Mouse (Mus musculus) myocyte (in vitro differentiated cells): ENCODE results near the gene Upk1b. TPM values are rescaled to one million over a fixed set of nuclear protein-coding genes. Genes with fewer than 3 reads are reported as not detected.

Experiments used
- H3K27me3 ChIP-seq: one replicate; pipeline ENCODE4 v1.6.1; 2011; ENCODE audit not compliant: control insufficient read depth, insufficient read depth, insufficient read length
- H3K36me3 ChIP-seq: one replicate; pipeline ENCODE4 v1.6.1; 2011; ENCODE audit not compliant: control insufficient read depth, insufficient read depth
- H3K4me2 ChIP-seq: one replicate; pipeline ENCODE4 v1.6.1; 2011; ENCODE audit warnings: low read depth, control low read depth
- H3K4me3 ChIP-seq: one replicate; pipeline ENCODE4 v1.5.1; 2011; ENCODE audit warnings: mild to moderate bottlenecking, control low read depth, moderate library complexity
- H3K79me2 ChIP-seq: one replicate; pipeline ENCODE4 v1.6.1; 2011; ENCODE audit not compliant: control insufficient read depth, insufficient read depth
- H3ac ChIP-seq: one replicate; pipeline ENCODE4 v1.6.1; 2011; ENCODE audit not compliant: control insufficient read depth, insufficient read length
- CEBPB ChIP-seq: IDR thresholded peaks from 2 replicates; pipeline ENCODE4 v1.6.1; 2011; ENCODE audit warnings: mild to moderate bottlenecking, moderate library complexity; ENCODE audit not compliant: poor library complexity, insufficient read depth, severe bottlenecking
- E2F4 ChIP-seq: IDR thresholded peaks from one replicate; pipeline ENCODE4 v1.6.1; 2011; ENCODE audit warnings: mild to moderate bottlenecking, control low read depth, moderate library complexity; ENCODE audit not compliant: insufficient read depth
- MAX ChIP-seq: IDR thresholded peaks from one replicate; pipeline ENCODE4 v1.6.1; 2011; ENCODE audit warnings: low read depth, mild to moderate bottlenecking, control low read depth
- MYOD1 ChIP-seq, 3 experiments: IDR thresholded peaks; one replicate each; pipeline ENCODE4 v1.6.1; 2011; ENCODE audit warnings: control low read depth in 2 of 3, low read depth in 2 of 3, mild to moderate bottlenecking in 2 of 3, moderate library complexity in 1 of 3; ENCODE audit not compliant: insufficient read length in 2 of 3, control insufficient read depth in 1 of 3
- MYOG ChIP-seq, 3 experiments: IDR thresholded peaks; one replicate each; pipeline ENCODE4 v1.6.1; 2011; ENCODE audit warnings: control low read depth in 2 of 3, low read depth in 2 of 3, mild to moderate bottlenecking in 2 of 3; ENCODE audit not compliant: insufficient read length in 2 of 3, control insufficient read depth in 1 of 3, insufficient read depth in 1 of 3
- POLR2A ChIP-seq: IDR thresholded peaks from one replicate; pipeline ENCODE4 v1.6.1; 2011; ENCODE audit warnings: low read depth, mild to moderate bottlenecking, control low read depth, moderate library complexity; ENCODE audit not compliant: insufficient read length
- POLR2AphosphoS2 ChIP-seq: IDR thresholded peaks from one replicate; pipeline ENCODE4 v1.6.1; 2011; ENCODE audit warnings: low read depth, control low read depth; ENCODE audit not compliant: insufficient read length
- REST ChIP-seq: IDR thresholded peaks from one replicate; pipeline ENCODE4 v1.6.1; 2011; ENCODE audit warnings: mild to moderate bottlenecking, control low read depth, moderate library complexity; ENCODE audit not compliant: insufficient read depth, insufficient read length
- SRF ChIP-seq: IDR thresholded peaks from one replicate; pipeline ENCODE4 v1.6.1; 2011; ENCODE audit warnings: low read depth; ENCODE audit not compliant: control insufficient read depth, insufficient read length
- TCF12 ChIP-seq: IDR thresholded peaks from one replicate; pipeline ENCODE4 v1.6.1; 2011; ENCODE audit warnings: mild to moderate bottlenecking, control low read depth; ENCODE audit not compliant: poor library complexity, insufficient read depth, severe bottlenecking
- TCF3 ChIP-seq: IDR thresholded peaks from one replicate; pipeline ENCODE4 v1.6.1; 2011; ENCODE audit warnings: low read depth, control low read depth; ENCODE audit not compliant: insufficient read length
- USF1 ChIP-seq: IDR thresholded peaks from one replicate; pipeline ENCODE4 v1.6.1; 2011; ENCODE audit warnings: low read depth, mild to moderate bottlenecking, control low read depth, moderate library complexity
- polyA plus RNA-seq: library from polyadenylated mRNA; unstranded; fragments of >200 nt; fragmentation: generic; extraction: Trizol; gene quantifications from one replicate; pipeline ENCODE4 v1.2.1, GENCODE M21; 2012; ENCODE audit warnings: missing spikeins

The Upk1b gene
- polyA plus RNA-seq, 1 experiment = 0.44 TPM

GRCm38 (mm10) chr16:38742113-38742658 lies 57.9 kb downstream of the Upk1b start, which contains the start of gene B4galt4:
Gene B4galt4 (plus strand): TSS chr16:38742264.
- Histone ChIP-seq H3K79me2 (no peaks in the 10 kb centered on the region), H3K27me3 (no peaks in the 10 kb centered on the region), H3K4me3 (peak within 1 kb of the TSS; percentile 28), H3ac (peak within 1 kb of the TSS; percentile 3), H3K4me2 (peak within 1 kb of the TSS; percentile 96), H3K36me3 (no peaks in the 10 kb centered on the region)
- TF ChIP-seq POLR2A = peak; percentile 46
- no peak for TF ChIP-seq MAX

GRCm38 (mm10) chr16:38741204-38741903 lies 58.8 kb downstream of the Upk1b start:
- no peak overlapping the region for H3ac ChIP-seq
- H3K79me2 ChIP-seq = no peaks in the 10 kb centered on the region
- peak overlapping the region; percentile 28 for H3K4me3 ChIP-seq
- H3K4me2 ChIP-seq = peak overlapping the region; percentile 96
- no peaks in the 10 kb centered on the region for H3K27me3 ChIP-seq
- H3K36me3 ChIP-seq = no peaks in the 10 kb centered on the region
- TF ChIP-seq POLR2A (no peak), MAX (no peak), MYOG (IDR thresholded peaks at IDR 0.05; ENCODE audit: control insufficient read depth in 1 of 3, insufficient read depth in 1 of 3, insufficient read length in 2 of 3, low read depth in 2 of 3) (no peak), USF1 (no peak), MYOD1 (IDR thresholded peaks at IDR 0.05; ENCODE audit: control insufficient read depth in 1 of 3, insufficient read length in 2 of 3, low read depth in 2 of 3) (no peak), CEBPB (no peak), TCF3 (no peak), SRF (no peak), TCF12 (no peak), E2F4 (no peak), POLR2AphosphoS2 (no peak), REST (no peak)

DNA sequence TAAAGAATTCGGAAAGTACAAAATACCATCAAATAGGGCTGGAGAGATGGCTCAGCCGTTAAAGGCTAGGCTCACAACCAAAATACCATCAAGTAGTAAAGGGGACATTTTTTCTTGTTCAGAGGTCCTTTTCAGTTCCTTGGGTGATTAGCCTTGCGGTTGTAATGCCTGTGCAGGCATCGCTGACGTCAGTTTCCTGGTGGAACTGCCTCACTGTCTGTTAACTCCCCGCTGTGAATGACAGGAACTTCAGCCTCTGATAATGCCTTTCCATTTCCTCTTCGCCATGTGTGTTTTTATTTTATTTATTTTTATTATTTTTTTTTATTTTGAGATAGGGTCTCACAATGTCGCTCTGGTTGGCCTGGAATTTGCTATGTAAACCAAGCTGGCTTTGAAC lies 69.2 kb downstream of the Upk1b start:
- Histone ChIP-seq H3K4me2 (no peak overlapping the region), H3ac (no peak overlapping the region), H3K27me3 (no peaks in the 10 kb centered on the region), H3K36me3 (no peaks in the 10 kb centered on the region), H3K4me3 (no peak overlapping the region), H3K79me2 (no peaks in the 10 kb centered on the region)
- TF ChIP-seq POLR2AphosphoS2 (no peak), TCF3 (no peak), MAX (no peak), CEBPB (no peak), SRF (no peak), MYOD1 (IDR thresholded peaks at IDR 0.05; ENCODE audit: control insufficient read depth in 1 of 3, insufficient read length in 2 of 3, low read depth in 2 of 3) (no peak), POLR2A (no peak), MYOG (IDR thresholded peaks at IDR 0.05; ENCODE audit: control insufficient read depth in 1 of 3, insufficient read depth in 1 of 3, insufficient read length in 2 of 3, low read depth in 2 of 3) (no peak), E2F4 (no peak), USF1 (no peak), REST (no peak), TCF12 (no peak)

- no peak overlapping the region for H3K4me2 ChIP-seq
- no peak for TF ChIP-seq SRF
- H3ac ChIP-seq = no peak overlapping the region
- H3K36me3 ChIP-seq = no peaks in the 10 kb centered on the region
- H3K4me3 ChIP-seq = no peak overlapping the region
- no peaks in the 10 kb centered on the region for H3K79me2 ChIP-seq
- no peaks in the 10 kb centered on the region for H3K27me3 ChIP-seq
These were observed 70.4 kb downstream of the Upk1b start for GRCm38 (mm10) chr16:38729610-38730288.

DNA sequence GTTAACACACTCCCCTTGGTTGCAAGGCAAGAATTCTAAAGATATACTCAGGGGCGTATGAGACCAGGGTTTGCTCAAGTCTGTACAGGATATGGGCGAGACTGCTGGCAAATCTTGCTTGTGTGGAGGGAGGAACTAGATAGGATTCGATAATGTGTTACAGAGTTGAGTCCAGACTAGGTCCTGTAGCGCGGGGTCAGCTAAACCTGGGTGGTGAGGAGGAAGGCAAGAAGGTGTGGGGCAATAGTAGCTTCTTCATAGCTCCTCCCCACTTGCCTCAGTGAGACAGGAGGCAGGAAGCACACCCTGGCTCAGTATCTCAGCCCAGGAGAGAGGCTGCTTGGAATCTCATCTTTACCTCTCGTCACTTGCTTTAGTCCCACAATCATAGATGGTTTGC lies 71.0 kb downstream of the Upk1b start:
- TF ChIP-seq E2F4 (no peak), REST (no peak), TCF12 (no peak), POLR2A (no peak), MYOG (IDR thresholded peaks at IDR 0.05; ENCODE audit: control insufficient read depth in 1 of 3, insufficient read depth in 1 of 3, insufficient read length in 2 of 3, low read depth in 2 of 3) (no peak), TCF3 (no peak), CEBPB (no peak), MYOD1 (IDR thresholded peaks at IDR 0.05; ENCODE audit: control insufficient read depth in 1 of 3, insufficient read length in 2 of 3, low read depth in 2 of 3) (no peak), POLR2AphosphoS2 (no peak), USF1 (no peak), MAX (no peak), SRF (no peak)
- Histone ChIP-seq H3K79me2 (no peaks in the 10 kb centered on the region), H3K36me3 (no peaks in the 10 kb centered on the region), H3K4me3 (no peak overlapping the region), H3K27me3 (no peaks in the 10 kb centered on the region), H3K4me2 (no peak overlapping the region), H3ac (no peak overlapping the region)
